Mouse (Mus musculus) spleen, adult 2 months (tissue): Measurements from ENCODE around the gene Ppip5k2.

ENCODE experiments used
- CTCF ChIP-seq: fragments of 200-500 bp; IDR thresholded peaks from 2 replicates; pipeline ENCODE4 v1.5.1; 2011; ENCODE audit warnings: mild to moderate bottlenecking, inconsistent platforms; ENCODE audit not compliant: insufficient read depth, insufficient read length, insufficient replicate concordance; ENCODE audit errors: extremely low read depth
- POLR2A ChIP-seq: fragments of 200-500 bp; IDR thresholded peaks from 2 replicates; pipeline ENCODE4 v1.6.1; 2011; ENCODE audit warnings: low read depth, low read length, inconsistent platforms

DNA sequence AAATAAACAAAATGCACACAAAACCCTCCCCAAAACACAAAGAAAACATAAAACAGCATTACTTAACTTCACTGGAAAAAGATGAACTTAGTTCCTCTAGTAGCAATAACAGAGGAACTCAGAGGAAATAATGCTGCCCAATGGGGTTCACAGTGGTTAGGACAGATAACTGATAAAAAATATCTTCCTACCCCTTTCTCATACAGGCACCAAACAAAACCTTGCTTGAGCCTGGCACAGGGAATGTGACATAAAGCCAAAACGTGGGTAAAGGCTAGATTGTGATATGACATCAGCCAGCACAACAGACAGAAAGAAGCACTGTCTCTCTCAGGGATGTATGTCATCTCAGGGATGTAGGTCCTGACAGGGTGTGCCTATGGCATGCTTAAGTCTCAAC is 40.9 kb downstream of the Ppip5k2 start:
- no peak for TF ChIP-seq CTCF
- no peak for TF ChIP-seq POLR2A
